Mouse (Mus musculus) C2C12 (cell line): Measurements from ENCODE around the gene Baiap2l1.

Experiments used
- CEBPB ChIP-seq: IDR thresholded peaks from one replicate; pipeline ENCODE4 v1.6.1; 2011; ENCODE audit warnings: low read depth, mild to moderate bottlenecking, control low read depth, moderate library complexity
- CTCF ChIP-seq: IDR thresholded peaks from one replicate; pipeline ENCODE4 v1.5.1; 2011; ENCODE audit not compliant: control insufficient read depth, insufficient read depth, insufficient read length

DNA sequence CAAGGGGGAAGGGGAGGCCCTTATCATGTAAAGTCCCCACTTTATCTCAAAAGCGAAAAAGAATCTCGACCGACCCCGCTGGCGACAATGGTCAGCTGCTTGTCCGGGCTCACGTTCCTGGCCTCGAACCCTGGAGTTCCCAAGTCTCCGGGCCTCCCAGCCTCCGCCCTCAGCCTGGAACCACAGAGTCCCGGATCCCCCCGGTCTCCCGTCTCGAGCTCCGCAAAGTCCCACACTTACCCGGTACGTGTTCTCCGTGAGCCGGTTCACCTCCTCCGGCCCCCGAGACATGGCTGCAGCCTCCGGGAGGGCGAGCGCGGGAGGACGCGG lies 396 bp downstream of the Baiap2l1 start:
- TF ChIP-seq CEBPB = no peak
- no peak for TF ChIP-seq CTCF
